Mouse (Mus musculus): Measurements from ENCODE around the gene Micu1. TPM values are rescaled to one million over a fixed set of nuclear protein-coding genes. Genes with fewer than 3 reads are reported as not detected.

Gene Micu1
- polyA plus RNA-seq, 1 experiment, result 22.9 TPM

DNA sequence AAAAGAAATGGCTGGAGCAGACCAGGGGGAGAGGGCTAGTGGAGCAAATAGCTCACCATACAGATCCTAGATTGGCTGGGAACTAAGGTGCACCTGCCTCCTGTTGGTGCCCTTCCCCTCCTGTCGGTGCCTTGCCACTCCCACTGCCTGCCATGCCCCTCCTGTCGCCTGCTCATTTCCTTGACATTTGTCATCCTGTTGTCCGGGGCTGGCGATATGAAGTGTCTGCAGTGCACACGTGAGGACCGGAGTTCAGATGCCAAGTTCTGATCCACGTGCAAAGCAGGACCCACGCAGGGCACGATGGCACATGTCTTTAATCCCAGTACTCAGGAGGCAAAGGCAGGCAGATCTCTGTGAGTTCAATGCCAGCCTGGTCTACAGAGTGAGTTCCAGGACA lies 158.4 kb downstream of the Micu1 start:
- TF ChIP-seq POLR2A (IDR thresholded peaks at IDR 0.05; ENCODE audit: insufficient read depth, low read length) (no peak), CTCF (IDR thresholded peaks at IDR 0.05; ENCODE audit: low read depth, low read length) (no peak), EP300 (IDR thresholded peaks at IDR 0.05; ENCODE audit: insufficient read depth, low read depth, low read length) (no peak)
- Histone ChIP-seq H3K9me3 (replicated peaks; ENCODE audit: control insufficient read depth, insufficient read depth, low read length, poor library complexity, severe bottlenecking) (no peaks in the 10 kb centered on the region), H3K4me1 (ENCODE audit: control insufficient read depth, insufficient read depth, low read length) (no peaks in the 10 kb centered on the region), H3K4me3 (ENCODE audit: low read depth, low read length) (no peak overlapping the region), H3K27ac (ENCODE audit: insufficient read depth, low read length) (no peak overlapping the region), H3K9ac (ENCODE audit: low read depth, poor library complexity, severe bottlenecking) (no peak overlapping the region), H3K27me3 (ENCODE audit: control insufficient read depth, insufficient read depth, low read length, poor library complexity, severe bottlenecking) (no peaks in the 10 kb centered on the region), H3K36me3 (ENCODE audit: control insufficient read depth, insufficient read depth, low read length, poor library complexity, severe bottlenecking) (no peaks in the 10 kb centered on the region)

GRCm38 (mm10) chr10:59861201-59861600 lies 158.9 kb downstream of the Micu1 start:
- Histone ChIP-seq H3K27ac (ENCODE audit: insufficient read depth, low read length) (no peak overlapping the region), H3K9ac (ENCODE audit: low read depth, poor library complexity, severe bottlenecking) (no peak overlapping the region), H3K36me3 (ENCODE audit: control insufficient read depth, insufficient read depth, low read length, poor library complexity, severe bottlenecking) (no peaks in the 10 kb centered on the region), H3K9me3 (replicated peaks; ENCODE audit: control insufficient read depth, insufficient read depth, low read length, poor library complexity, severe bottlenecking) (no peaks in the 10 kb centered on the region), H3K4me1 (ENCODE audit: control insufficient read depth, insufficient read depth, low read length) (no peaks in the 10 kb centered on the region), H3K27me3 (ENCODE audit: control insufficient read depth, insufficient read depth, low read length, poor library complexity, severe bottlenecking) (no peaks in the 10 kb centered on the region), H3K4me3 (ENCODE audit: low read depth, low read length) (no peak overlapping the region)
- TF ChIP-seq EP300 (IDR thresholded peaks at IDR 0.05; ENCODE audit: insufficient read depth, low read depth, low read length), result no peak
- TF ChIP-seq CTCF (IDR thresholded peaks at IDR 0.05; ENCODE audit: low read depth, low read length), result no peak
- TF ChIP-seq POLR2A (IDR thresholded peaks at IDR 0.05; ENCODE audit: insufficient read depth, low read length), result no peak

- Histone ChIP-seq H3K4me1 (ENCODE audit: control insufficient read depth, insufficient read depth, low read length) (no peaks in the 10 kb centered on the region), H3K9ac (ENCODE audit: low read depth, poor library complexity, severe bottlenecking) (no peak overlapping the region), H3K27me3 (ENCODE audit: control insufficient read depth, insufficient read depth, low read length, poor library complexity, severe bottlenecking) (no peaks in the 10 kb centered on the region), H3K36me3 (ENCODE audit: control insufficient read depth, insufficient read depth, low read length, poor library complexity, severe bottlenecking) (no peaks in the 10 kb centered on the region), H3K9me3 (replicated peaks; ENCODE audit: control insufficient read depth, insufficient read depth, low read length, poor library complexity, severe bottlenecking) (no peaks in the 10 kb centered on the region), H3K27ac (ENCODE audit: insufficient read depth, low read length) (no peak overlapping the region), H3K4me3 (ENCODE audit: low read depth, low read length) (no peak overlapping the region)
- TF ChIP-seq CTCF (IDR thresholded peaks at IDR 0.05; ENCODE audit: low read depth, low read length) (no peak), POLR2A (IDR thresholded peaks at IDR 0.05; ENCODE audit: insufficient read depth, low read length) (no peak), EP300 (IDR thresholded peaks at IDR 0.05; ENCODE audit: insufficient read depth, low read depth, low read length) (no peak)
Measured at GRCm38 (mm10) chr10:59862816-59863440, 160.7 kb downstream of the Micu1 start.

GRCm38 (mm10) chr10:59863620-59864019 lies 161.3 kb downstream of the Micu1 start:
- Histone ChIP-seq H3K36me3 (ENCODE audit: control insufficient read depth, insufficient read depth, low read length, poor library complexity, severe bottlenecking) (no peaks in the 10 kb centered on the region), H3K9ac (ENCODE audit: low read depth, poor library complexity, severe bottlenecking) (no peak overlapping the region), H3K27me3 (ENCODE audit: control insufficient read depth, insufficient read depth, low read length, poor library complexity, severe bottlenecking) (no peaks in the 10 kb centered on the region), H3K4me1 (ENCODE audit: control insufficient read depth, insufficient read depth, low read length) (no peaks in the 10 kb centered on the region), H3K27ac (ENCODE audit: insufficient read depth, low read length) (no peak overlapping the region), H3K9me3 (replicated peaks; ENCODE audit: control insufficient read depth, insufficient read depth, low read length, poor library complexity, severe bottlenecking) (no peaks in the 10 kb centered on the region), H3K4me3 (ENCODE audit: low read depth, low read length) (no peak overlapping the region)
- TF ChIP-seq POLR2A (IDR thresholded peaks at IDR 0.05; ENCODE audit: insufficient read depth, low read length) (no peak), EP300 (IDR thresholded peaks at IDR 0.05; ENCODE audit: insufficient read depth, low read depth, low read length) (no peak), CTCF (IDR thresholded peaks at IDR 0.05; ENCODE audit: low read depth, low read length) (no peak)

GRCm38 (mm10) chr10:59864232-59864875 lies 162.1 kb downstream of the Micu1 start:
- no peaks in the 10 kb centered on the region for H3K4me1 ChIP-seq (ENCODE audit: control insufficient read depth, insufficient read depth, low read length)
- TF ChIP-seq POLR2A (IDR thresholded peaks at IDR 0.05; ENCODE audit: insufficient read depth, low read length) (no peak), CTCF (IDR thresholded peaks at IDR 0.05; ENCODE audit: low read depth, low read length) (no peak), EP300 (IDR thresholded peaks at IDR 0.05; ENCODE audit: insufficient read depth, low read depth, low read length) (no peak)
- H3K9me3 ChIP-seq (replicated peaks; ENCODE audit: control insufficient read depth, insufficient read depth, low read length, poor library complexity, severe bottlenecking), result no peaks in the 10 kb centered on the region
- H3K36me3 ChIP-seq (ENCODE audit: control insufficient read depth, insufficient read depth, low read length, poor library complexity, severe bottlenecking), result no peaks in the 10 kb centered on the region
- no peak overlapping the region for H3K4me3 ChIP-seq (ENCODE audit: low read depth, low read length)
- H3K27ac ChIP-seq (ENCODE audit: insufficient read depth, low read length), result no peak overlapping the region
- H3K27me3 ChIP-seq (ENCODE audit: control insufficient read depth, insufficient read depth, low read length, poor library complexity, severe bottlenecking), result no peaks in the 10 kb centered on the region
- no peak overlapping the region for H3K9ac ChIP-seq (ENCODE audit: low read depth, poor library complexity, severe bottlenecking)

Measured in ES-Bruce4 (cell line).